Mouse (Mus musculus) kidney, postnatal 4 days (tissue): ENCODE measurements around the gene Sept5.

Experiments used
- DNase-seq, 2 experiments: peaks; one replicate each; pipeline ENCODE4 v3.0.0; 2021; ENCODE audit warnings: mixed read lengths in 2 of 2

Gene Sept5

DNA sequence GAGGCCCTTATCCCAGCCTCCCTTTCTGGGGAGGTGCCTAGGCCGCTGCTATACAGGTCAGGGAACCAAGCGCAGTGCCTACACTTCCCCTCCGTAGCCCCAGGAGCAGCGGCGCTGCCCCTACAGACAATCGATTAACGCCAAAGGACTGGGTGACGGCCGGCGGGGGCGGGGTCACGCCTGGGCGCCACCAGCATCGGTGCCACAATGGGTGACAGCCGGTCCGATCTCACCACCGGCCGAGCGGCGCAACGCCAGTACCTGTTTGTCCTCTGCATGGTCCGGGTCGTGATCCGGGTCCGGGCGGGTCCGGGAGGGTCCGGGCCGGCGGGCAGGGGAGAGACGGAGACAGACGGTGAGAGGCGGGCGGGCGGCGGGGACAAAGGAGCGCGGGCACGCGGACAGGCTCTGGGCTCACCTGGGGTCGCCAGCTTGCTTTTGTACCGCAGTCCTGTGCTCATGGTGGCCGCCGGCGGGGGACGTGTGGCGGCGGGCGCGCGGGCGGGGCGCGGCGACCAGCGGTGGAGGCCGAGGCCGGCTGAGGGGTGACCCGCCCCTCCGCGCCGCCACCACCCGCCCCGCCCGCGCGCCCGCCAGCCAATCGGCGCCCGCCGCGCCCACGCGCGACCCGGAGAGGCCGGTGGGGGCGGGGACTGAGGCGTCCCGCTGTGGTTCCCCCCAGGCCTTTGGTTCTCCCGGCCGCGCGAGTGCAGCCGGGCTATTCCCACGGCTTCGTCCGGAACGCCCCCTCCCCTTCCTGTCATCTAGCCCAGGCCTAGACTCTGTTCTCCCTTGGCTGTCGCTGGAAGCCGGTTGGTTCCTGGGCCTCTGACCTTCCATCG is at the start of gene Sept5:
TSS of gene Sept5 (minus strand) at position 565 of the 842 bp plus-strand sequence.
- peak; percentile 82 to 86 for DNase-seq

DNA sequence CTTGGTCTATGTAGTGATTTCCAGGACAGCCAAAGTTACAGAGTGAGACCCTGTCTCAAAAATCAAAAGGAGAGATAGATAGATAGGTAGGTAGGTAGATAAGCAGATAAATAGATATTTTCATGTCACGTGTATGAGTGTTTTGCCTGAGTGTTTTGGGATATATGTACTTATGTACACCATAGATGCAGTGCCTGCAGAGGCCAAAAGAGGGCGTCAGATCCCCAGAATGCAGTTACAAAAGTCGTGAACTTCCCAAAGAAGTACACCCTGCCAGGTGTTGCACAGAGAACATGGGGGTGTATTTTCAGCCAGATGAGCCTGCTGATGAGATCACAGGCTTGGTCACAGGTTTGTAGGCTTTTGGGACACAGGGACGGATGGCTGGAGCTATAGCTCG is 49.4 kb upstream of the Sept5 start:
- DNase-seq, result no peak

DNA sequence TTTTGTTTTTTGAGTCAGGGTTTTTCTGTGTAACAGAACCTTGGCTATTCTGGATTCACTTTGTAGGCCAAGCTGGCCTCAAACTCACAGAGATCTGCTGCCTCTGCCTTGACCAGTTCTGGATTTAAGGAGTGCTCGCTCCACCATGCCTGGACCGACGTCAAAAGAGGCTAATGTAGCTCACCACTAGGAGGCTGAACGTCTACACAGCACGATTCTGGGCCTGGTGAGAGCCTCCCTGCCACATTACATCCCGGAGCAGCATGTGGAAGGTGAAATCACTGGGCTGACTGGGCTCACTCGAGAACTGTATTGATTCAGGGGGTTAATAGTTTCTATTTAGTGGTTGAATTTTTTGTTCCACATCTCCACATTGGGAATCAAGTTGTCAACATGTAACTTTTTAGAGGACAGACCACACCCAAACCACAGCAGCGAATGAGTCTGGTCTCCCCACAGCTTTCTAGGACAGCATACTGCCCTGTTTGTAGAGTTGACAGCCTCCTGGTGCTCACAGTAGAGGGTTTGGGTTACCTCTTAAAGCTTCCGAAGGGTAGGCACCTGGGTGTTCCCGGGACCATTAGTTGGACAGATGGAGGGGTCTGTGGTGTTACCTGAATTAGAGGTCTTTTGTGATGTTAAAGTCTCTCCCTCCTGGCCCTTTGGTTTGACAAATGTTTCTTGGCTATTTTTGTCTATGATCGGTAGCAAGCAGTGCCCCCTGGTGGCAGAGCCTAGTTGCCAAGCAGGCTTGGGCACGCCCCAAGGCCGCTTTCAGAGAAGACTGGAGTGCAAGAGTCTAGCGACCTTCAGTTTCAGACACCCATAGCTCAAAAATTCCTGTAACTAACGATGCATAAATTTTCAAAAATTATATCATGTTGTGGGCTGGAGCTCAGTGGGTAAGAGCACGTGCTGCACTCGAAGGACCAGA is 48.3 kb upstream of the Sept5 start:
- peak; percentile 88 to 89 for DNase-seq

DNA sequence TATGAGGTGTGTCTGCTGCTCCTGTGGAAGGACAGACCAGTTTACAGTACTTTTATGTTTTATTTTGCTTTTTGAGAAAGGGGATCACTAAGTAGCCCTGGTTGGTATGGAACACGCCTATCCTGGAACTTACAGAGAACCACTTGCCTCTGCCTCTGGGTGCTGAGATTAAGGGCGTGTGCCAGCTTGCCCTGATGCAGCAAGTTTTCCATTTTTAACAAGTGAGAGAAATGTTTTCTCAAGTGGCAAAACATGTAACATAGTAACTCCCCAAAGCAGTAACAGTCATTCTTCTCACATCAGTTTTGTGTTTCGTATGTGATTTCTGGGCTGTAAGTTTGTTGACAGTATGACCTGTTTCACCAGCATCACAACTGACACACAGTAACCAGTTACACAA is 43.3 kb upstream of the Sept5 start:
- DNase-seq, result no peak

GRCm38 (mm10) chr16:18672027-18672426 is 42.3 kb upstream of the Sept5 start:
- DNase-seq, result no peak

DNA sequence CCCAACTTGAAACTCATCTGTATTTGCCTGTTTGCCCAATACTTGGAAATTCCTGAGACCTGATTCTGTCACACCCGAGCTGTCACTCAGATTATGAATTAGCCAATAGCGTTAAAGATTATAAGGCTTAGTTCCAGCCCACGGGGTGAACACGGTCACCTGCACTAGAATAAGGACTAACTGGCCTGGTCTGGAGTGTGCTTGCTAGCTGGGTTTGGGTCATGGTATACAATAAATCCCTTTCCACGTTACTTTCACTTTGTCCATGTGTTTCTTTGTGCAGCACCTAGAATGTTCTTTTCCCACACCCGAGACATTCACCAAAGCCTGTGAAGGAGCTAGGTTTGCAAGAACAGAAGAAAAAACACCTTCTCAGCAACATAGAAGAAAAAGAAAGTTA is 40.2 kb upstream of the Sept5 start:
- DNase-seq, result no peak

DNA sequence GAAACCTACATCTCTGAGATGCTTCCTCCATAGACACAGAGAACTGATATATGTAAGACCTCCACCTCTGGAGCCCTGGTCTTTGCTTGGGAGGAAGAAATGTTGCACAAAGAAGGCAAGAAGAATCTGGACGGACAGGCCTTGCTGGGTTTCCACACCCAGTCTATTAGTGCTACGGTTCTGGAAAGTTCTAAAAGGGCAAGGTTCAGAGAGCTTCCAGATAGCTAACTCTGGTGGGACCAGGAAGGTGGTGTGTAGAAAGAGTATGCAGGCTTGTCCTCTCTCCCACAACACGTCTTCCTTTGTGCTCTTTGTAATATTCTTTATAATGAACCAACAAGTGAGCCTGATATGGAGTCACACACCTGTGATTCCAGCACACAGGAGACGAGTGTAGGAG is 28.8 kb upstream of the Sept5 start:
- DNase-seq, result no peak

GRCm38 (mm10) chr16:18655372-18656098 is 25.8 kb upstream of the Sept5 start:
- DNase-seq, result no peak

- no peak for DNase-seq
Observed at GRCm38 (mm10) chr16:18653290-18654160, 23.8 kb upstream of the Sept5 start.

DNA sequence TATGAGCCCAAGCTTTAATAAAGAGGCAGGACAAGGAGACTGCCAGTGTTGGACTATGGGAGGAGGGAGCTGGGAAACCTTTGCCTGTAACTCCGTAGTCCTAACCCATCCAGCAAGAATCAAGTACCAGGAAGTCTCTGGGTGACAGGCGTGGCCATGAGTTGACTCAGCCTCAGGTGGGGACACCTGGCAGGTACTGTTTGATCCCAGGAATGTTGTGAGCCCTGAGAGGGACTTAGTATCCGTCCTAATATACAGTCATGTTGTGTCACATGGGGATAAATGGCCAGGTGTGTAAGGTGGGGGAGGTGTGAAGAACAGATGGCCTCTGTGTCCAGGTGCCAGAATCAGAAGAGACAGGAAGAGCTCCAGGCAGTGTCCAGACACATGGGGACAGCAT is 19.4 kb upstream of the Sept5 start:
- no peak for DNase-seq

DNA sequence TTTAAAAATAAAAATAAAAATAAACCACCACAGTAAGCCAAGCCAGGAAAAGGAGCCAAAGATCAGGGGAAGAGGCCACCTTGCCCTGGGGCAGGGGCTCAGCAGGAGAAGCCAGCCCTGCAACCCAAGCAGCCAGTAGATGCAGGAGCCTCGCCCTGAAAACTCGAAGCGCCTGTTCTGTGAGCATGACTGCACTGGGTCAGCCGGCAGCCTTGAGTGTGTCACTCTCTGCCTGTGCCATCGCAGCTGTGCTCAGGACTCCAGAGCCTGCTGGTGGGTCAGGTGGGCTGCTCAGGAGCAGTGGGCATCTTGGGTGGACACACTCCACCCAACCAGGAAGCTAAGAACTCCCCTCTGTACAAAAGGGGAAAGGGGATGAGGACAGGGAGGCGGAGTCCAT is 15.6 kb upstream of the Sept5 start:
- no peak for DNase-seq

GRCm38 (mm10) chr16:18644485-18644884 is 14.7 kb upstream of the Sept5 start:
- no peak for DNase-seq

DNA sequence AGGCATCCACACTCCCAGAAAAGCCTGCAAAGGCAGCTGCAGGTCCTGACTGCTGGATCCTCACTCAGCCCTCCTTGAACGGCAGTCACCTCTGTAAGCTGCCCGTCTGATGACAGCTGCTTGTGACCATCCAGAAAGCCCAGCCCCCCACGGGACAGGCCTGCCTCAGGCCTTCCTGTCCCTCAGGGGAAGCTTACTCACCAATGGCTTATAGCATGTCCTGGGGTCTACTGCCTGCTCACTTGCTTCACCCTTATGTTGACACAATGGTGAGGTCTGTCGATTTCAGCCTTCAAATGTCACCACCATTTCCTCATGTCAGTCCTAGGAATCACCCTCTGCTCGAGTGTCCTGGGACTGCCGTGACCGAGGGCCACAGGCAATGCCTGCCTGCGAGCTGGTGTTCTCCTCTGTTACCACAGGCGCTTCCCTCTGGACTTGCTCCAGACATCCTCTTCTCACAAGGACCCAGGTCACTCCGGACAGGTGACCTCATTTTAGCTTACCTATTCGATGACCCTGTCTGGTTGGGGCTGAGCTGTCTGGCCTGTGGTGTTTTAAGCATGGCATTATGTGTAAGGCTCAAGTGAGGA is 13.7 kb upstream of the Sept5 start:
- DNase-seq, result no peak

DNA sequence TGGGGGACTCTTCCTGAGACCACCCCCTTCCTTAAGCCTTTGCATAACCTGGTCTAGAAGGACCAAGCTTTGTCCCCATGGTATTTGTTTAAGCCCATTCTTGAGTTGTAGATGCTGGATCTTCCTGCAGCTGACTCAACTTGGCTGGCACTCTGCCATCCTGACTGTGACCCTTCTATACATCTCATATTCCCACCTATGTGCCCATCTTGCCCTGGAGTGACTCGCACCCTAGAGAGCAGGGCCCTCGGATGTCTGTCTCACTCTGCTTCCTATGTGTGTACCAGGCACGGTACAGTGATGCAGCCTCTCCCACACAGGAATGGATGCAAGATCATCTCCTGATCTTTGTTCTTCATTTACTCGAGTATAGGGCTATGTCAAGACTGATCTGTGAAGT is 13.1 kb upstream of the Sept5 start:
- DNase-seq, result no peak

- no peak for DNase-seq
Observed at GRCm38 (mm10) chr16:18642291-18642690, 12.5 kb upstream of the Sept5 start.

- no peak for DNase-seq
Observed at GRCm38 (mm10) chr16:18639382-18639929, 9.7 kb upstream of the Sept5 start.

DNA sequence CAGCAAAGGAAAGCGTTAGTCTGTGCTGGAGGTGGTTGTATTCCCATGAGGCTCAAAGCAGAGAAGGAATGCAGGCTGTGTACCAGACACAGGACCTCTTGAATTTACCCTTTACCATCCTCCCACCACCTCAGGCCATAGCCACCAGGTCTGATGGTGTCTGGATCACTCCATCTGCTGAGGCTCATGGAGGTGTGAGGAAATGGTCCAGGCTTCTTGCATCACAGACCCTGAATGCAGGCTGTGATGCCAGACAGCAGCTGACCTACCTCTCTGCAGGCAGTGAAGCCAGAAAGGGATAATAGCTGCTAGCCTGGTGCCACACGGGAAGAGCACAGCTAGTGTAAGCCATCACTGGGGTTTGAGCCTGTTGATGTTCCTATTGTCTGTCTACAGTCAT is 8.6 kb upstream of the Sept5 start:
- no peak for DNase-seq

- DNase-seq, result no peak
Observed at GRCm38 (mm10) chr16:18636804-18637203, 7.0 kb upstream of the Sept5 start.

DNA sequence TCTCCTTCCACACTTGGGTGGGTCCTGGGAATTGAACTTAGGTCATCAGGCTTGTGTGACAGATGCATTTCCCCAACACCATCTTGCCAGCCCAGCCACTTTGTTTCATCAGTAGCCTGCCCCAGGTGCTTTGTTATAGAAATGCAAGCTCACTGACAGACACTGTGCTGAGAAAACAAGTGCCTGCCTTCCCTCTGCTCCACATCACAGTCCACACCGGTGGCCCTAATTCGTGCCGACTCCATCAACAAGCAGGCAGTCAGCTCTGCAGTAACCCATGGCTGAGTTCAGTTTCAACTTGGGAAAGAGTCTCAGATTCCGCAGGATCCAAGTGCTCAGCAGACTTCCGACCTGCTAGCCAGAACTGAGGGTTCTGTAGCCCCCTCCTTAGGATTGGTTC is 6.6 kb upstream of the Sept5 start:
- DNase-seq, result no peak

DNA sequence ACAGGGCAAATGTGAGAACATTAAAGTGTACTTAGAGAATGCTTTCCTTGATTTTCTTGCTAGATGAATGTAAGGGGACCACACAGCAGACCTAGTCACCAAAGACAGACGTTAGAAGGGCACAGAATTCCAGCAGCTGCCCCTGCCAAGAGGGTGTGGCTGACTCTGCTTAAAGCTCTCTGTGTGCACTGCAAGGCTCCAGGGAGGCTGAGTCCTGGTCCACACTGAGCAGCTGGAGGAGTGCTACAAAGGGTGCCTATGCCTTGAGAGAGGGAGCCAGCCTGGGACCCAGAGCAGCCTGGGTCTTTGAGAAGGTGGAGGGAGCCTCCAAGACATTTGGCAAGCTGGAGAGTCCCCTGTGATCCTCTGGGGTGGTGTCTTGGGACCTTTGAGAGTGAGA is 3.6 kb upstream of the Sept5 start:
- no peak for DNase-seq

DNA sequence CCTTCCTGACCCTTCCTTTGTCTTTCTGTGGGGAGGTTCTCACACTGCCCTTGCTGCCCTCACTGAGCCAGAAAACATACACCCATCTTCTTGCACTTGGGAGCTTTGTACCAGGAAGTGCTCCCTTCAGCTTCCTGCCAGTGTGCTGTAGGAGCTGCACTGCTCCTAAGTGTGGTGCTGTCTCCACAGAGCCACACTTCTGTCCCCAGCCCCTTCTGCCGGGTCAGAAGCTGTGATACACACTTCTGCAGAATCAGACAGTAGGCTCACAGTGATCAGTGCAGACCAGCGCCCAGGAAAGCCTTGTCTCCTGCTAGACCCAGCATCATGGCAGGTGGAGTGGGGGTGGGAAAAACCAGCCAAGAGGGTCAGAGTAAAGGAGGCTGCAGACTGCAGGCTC is 3.1 kb upstream of the Sept5 start:
- no peak for DNase-seq
